Mouse (Mus musculus) heart, embryonic 16.5 days (tissue): ENCODE results near the gene Mex3a. TPM values are rescaled to one million over a fixed set of nuclear protein-coding genes. Genes with fewer than 3 reads are reported as not detected.

Experiments used
- microRNA counts: library from miRNA; unstranded; fragments of <30 nt; microRNA quantifications from one replicate; lab custom pipeline; 2016
- microRNA-seq: library from miRNA; unstranded; fragments of <30 nt; microRNA quantifications from one replicate; pipeline ENCODE4, GENCODE M21; 2017
- polyA plus RNA-seq: library from polyadenylated mRNA; unstranded; fragments of >200 nt; fragmentation: Nextera tagmentation; extraction: Ambion mirVana; gene quantifications from 2 replicates; pipeline ENCODE4 v1.2.1, GENCODE M21; 2015

Gene Mex3a
- polyA plus RNA-seq, 1 experiment from 2014 or later, result 5.3 TPM

MicroRNAs encoded within 50 kb of the gene (microRNA counts, 519-probe panel; counts per million panel counts)
- microRNA mmu-miR-1905 (lab: Ali Mortazavi, UCI), result not detected

Small RNA genes lying within 50 kb of the gene (microRNA-seq; reads per million reads assigned to microRNA genes)
- not detected for gene Mir1905

Other genes with a start within 250 kb of the Mex3a start
- 0.19 TPM in 1 of 2 replicates, not detected in the other for gene Gm38392, start 245.2 kb upstream of the Mex3a start, polyA plus RNA-seq
- gene Tsacc, start 235.4 kb upstream of the Mex3a start, polyA plus RNA-seq, result 13.4 and 16.1 TPM in 2 replicates
- 383 and 394 TPM in 2 replicates for gene Cct3, start 235.3 kb upstream of the Mex3a start, polyA plus RNA-seq
- gene Glmp, start 207.4 kb upstream of the Mex3a start, polyA plus RNA-seq, result 142 and 149 TPM in 2 replicates
- 1.7 and 2.6 TPM in 2 replicates for gene Tmem79, start 196.2 kb upstream of the Mex3a start, polyA plus RNA-seq
- 50.1 and 51.0 TPM in 2 replicates for gene Smg5, start 196.1 kb upstream of the Mex3a start, polyA plus RNA-seq
- 3.2 and 4.2 TPM in 2 replicates for gene Paqr6, start 167.8 kb upstream of the Mex3a start, polyA plus RNA-seq
- 0.21 TPM in 1 of 2 replicates, not detected in the other for gene Bglap3, start 159.7 kb upstream of the Mex3a start, polyA plus RNA-seq
- not detected in 2 replicates for gene Bglap2, start 153.7 kb upstream of the Mex3a start, polyA plus RNA-seq
- not detected in 2 replicates for gene Bglap, start 147.9 kb upstream of the Mex3a start, polyA plus RNA-seq
- gene Pmf1, start 122.1 kb upstream of the Mex3a start, polyA plus RNA-seq, result 98.2 and 98.4 TPM in 2 replicates
- gene Slc25a44, start 107.3 kb upstream of the Mex3a start, polyA plus RNA-seq, result 13.3 and 13.7 TPM in 2 replicates
- gene Sema4a, start 71.2 kb upstream of the Mex3a start, polyA plus RNA-seq, result 3.0 and 3.7 TPM in 2 replicates
- 127 and 129 TPM in 2 replicates for gene Lmna, start 22.4 kb upstream of the Mex3a start, polyA plus RNA-seq
- 2.2 and 5.2 TPM in 2 replicates for gene Rab25, start 15.9 kb downstream of the Mex3a start, polyA plus RNA-seq
- 136 and 139 TPM in 2 replicates for gene Lamtor2, start 20.7 kb downstream of the Mex3a start, polyA plus RNA-seq
- 28.8 and 32.0 TPM in 2 replicates for gene Ubqln4, start 21.4 kb downstream of the Mex3a start, polyA plus RNA-seq
- gene Ssr2, start 43.5 kb downstream of the Mex3a start, polyA plus RNA-seq, result 136 and 161 TPM in 2 replicates
- 76.7 and 85.5 TPM in 2 replicates for gene Arhgef2, start 73.6 kb downstream of the Mex3a start, polyA plus RNA-seq
- gene Rxfp4, start 120.7 kb downstream of the Mex3a start, polyA plus RNA-seq, result not detected in 2 replicates
- gene Khdc4, start 153.4 kb downstream of the Mex3a start, polyA plus RNA-seq, result 67.4 and 68.6 TPM in 2 replicates
- 59.0 and 59.4 TPM in 2 replicates for gene Rit1, start 184.4 kb downstream of the Mex3a start, polyA plus RNA-seq
- 8.1 and 8.2 TPM in 2 replicates for gene Syt11, start 242.8 kb downstream of the Mex3a start, polyA plus RNA-seq